Mouse (Mus musculus) cortical plate, adult 2 months (tissue): ENCODE measurements at regions not wholly inside any gene's neighbourhood (a gene's known extent, or its start where the extent isn't known, plus 50 kb on each side); places are given as distances from the start of the nearest gene placed in this dataset.

ENCODE experiments used
- CTCF ChIP-seq: fragments of 200-500 bp; IDR thresholded peaks from 2 replicates; pipeline ENCODE4 v1.5.1; 2011; ENCODE audit warnings: mild to moderate bottlenecking, control low read depth, low read length; ENCODE audit not compliant: insufficient read depth; ENCODE audit errors: extremely low read depth
- POLR2A ChIP-seq: fragments of 200-500 bp; IDR thresholded peaks from 2 replicates; pipeline ENCODE4 v1.6.1; 2011; ENCODE audit warnings: mild to moderate bottlenecking, low read length, control low read depth; ENCODE audit not compliant: insufficient read depth; ENCODE audit errors: extremely low read depth

DNA sequence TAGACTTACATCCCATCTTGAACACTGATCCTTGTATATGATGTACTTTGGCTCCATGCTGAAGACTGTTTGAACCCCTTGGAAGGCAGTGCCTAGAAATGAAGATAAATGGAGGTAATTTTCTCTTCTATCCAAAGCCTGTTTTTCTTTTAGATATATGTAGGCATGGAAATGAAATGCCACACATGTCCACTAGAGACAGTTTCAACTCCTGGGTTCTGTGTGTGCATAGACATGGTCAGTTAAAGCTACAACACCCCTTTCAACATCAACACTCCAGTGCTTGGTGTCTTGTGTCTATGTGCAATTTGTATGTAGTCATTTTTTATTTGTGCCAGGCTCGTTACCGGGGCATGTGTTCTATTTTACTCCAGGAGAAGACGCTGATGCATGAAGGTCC lies 179.7 kb upstream of the Lpp start:
- TF ChIP-seq POLR2A, result no peak
- no peak for TF ChIP-seq CTCF
